Mouse (Mus musculus) neural tube, embryonic 15.5 days (tissue): Measurements from ENCODE around the gene Clptm1. TPM values are rescaled to one million over a fixed set of nuclear protein-coding genes. Genes with fewer than 3 reads are reported as not detected.

Experiments used
- ATAC-seq: fragments of 200-750 bp; cut with Nextera tagmentation; 2 replicates; pipeline ENCODE4 v1.8.0; 2017; ENCODE audit warnings: mild to moderate bottlenecking, moderate TSS enrichment, moderate library complexity; ENCODE audit not compliant: low FRiP score
- H3K27ac ChIP-seq: fragments of 300-500 bp; sonication (generic); replicated peaks from 2 replicates; pipeline ENCODE4 v1.5.1; 2015; ENCODE audit warnings: mild to moderate bottlenecking, inconsistent platforms
- H3K27me3 ChIP-seq: fragments of 300-500 bp; sonication (generic); replicated peaks from 2 replicates; pipeline ENCODE4 v1.6.1; 2015; ENCODE audit warnings: inconsistent platforms
- H3K36me3 ChIP-seq: fragments of 300-500 bp; sonication (generic); 2 replicates; pipeline ENCODE4 v1.6.1; 2015; ENCODE audit warnings: inconsistent platforms
- H3K4me1 ChIP-seq: fragments of 300-500 bp; sonication (generic); 2 replicates; pipeline ENCODE4 v1.6.1; 2015; ENCODE audit warnings: inconsistent platforms
- H3K4me2 ChIP-seq: fragments of 300-500 bp; sonication (generic); 2 replicates; pipeline ENCODE4 v1.6.1; 2015; ENCODE audit warnings: inconsistent platforms, mild to moderate bottlenecking, moderate library complexity
- H3K4me3 ChIP-seq: fragments of 300-500 bp; sonication (generic); replicated peaks from 2 replicates; pipeline ENCODE4 v1.5.1; 2015; ENCODE audit warnings: mild to moderate bottlenecking, inconsistent platforms
- H3K9ac ChIP-seq: fragments of 300-500 bp; sonication (generic); replicated peaks from 2 replicates; pipeline ENCODE4 v1.6.1; 2015; ENCODE audit warnings: mild to moderate bottlenecking, inconsistent platforms
- H3K9me3 ChIP-seq: fragments of 300-500 bp; sonication (generic); replicated peaks from 2 replicates; pipeline ENCODE4 v1.6.1; 2016; ENCODE audit warnings: inconsistent platforms
- WGBS: fragments of 180-500 bp; shearing (Covaris S2); methylation state at CpG from one replicate; pipeline ENCODE4 v1.1.7; 2015; ENCODE audit warnings: mixed read lengths; 5-methylcytosine and 5-hydroxymethylcytosine counted together
- polyA plus RNA-seq: library from polyadenylated mRNA; unstranded; fragments of >200 nt; fragmentation: Nextera tagmentation; extraction: Ambion mirVana; gene quantifications from 2 replicates; pipeline ENCODE4 v1.2.1, GENCODE M21; 2015

The Clptm1 gene
- 128 and 140 TPM in 2 replicates for polyA plus RNA-seq

- Histone ChIP-seq H3K9ac (peak within 1 kb of the TSS; percentile 99), H3K4me2 (peak within 1 kb of the TSS; percentile 88), H3K27me3 (no peaks in the 10 kb centered on the region), H3K9me3 (no peaks in the 10 kb centered on the region), H3K4me3 (peak within 1 kb of the TSS; percentile 100), H3K27ac (peak within 1 kb of the TSS; percentile 94), H3K36me3 (peaks cover 4% of the 10 kb centered on the region; the same call in 1 of the 2 replicates), H3K4me1 (peaks cover 47% of the 10 kb centered on the region)
- WGBS: 0% methylated on average over 63 of the region's 63 CpGs
- peak; percentile 88 for ATAC-seq
Observed at GRCm38 (mm10) chr7:19664955-19665841, at the start of gene Clptm1. Gene Clptm1 (minus strand): TSS chr7:19665033.

- H3K4me2 ChIP-seq: no peak overlapping the region
- H3K27ac ChIP-seq: no peak overlapping the region
- ATAC-seq: no peak
- WGBS: 94% methylated on average over 9 of the region's 9 CpGs
- no peaks in the 10 kb centered on the region for H3K9me3 ChIP-seq
- H3K4me1 ChIP-seq: peaks cover 24% of the 10 kb centered on the region
- no peaks in the 10 kb centered on the region for H3K27me3 ChIP-seq
- H3K36me3 ChIP-seq: peaks cover 43% of the 10 kb centered on the region
- no peak overlapping the region for H3K9ac ChIP-seq
- no peak overlapping the region for H3K4me3 ChIP-seq
Observed at GRCm38 (mm10) chr7:19713598-19713997, 48.8 kb upstream of the Clptm1 start.

- no peak overlapping the region for H3K4me3 ChIP-seq
- H3K36me3 ChIP-seq: peaks cover 46% of the 10 kb centered on the region
- peaks cover 24% of the 10 kb centered on the region for H3K4me1 ChIP-seq
- no peaks in the 10 kb centered on the region for H3K9me3 ChIP-seq
- WGBS: 68% methylated on average over 4 of the region's 4 CpGs
- no peak overlapping the region for H3K9ac ChIP-seq
- no peak overlapping the region for H3K27ac ChIP-seq
- H3K27me3 ChIP-seq: no peaks in the 10 kb centered on the region
- no peak for ATAC-seq
- H3K4me2 ChIP-seq: no peak overlapping the region
Observed at GRCm38 (mm10) chr7:19713196-19713595, 48.4 kb upstream of the Clptm1 start.

GRCm38 (mm10) chr7:19712414-19712813 is 47.6 kb upstream of the Clptm1 start:
- WGBS: 77% methylated on average over 4 of the region's 4 CpGs
- ATAC-seq: no peak

GRCm38 (mm10) chr7:19710650-19711049 is 45.8 kb upstream of the Clptm1 start:
- Histone ChIP-seq H3K4me1 (peaks cover 16% of the 10 kb centered on the region), H3K9me3 (no peaks in the 10 kb centered on the region), H3K27ac (no peak overlapping the region), H3K4me3 (no peak overlapping the region), H3K27me3 (no peaks in the 10 kb centered on the region), H3K9ac (no peak overlapping the region), H3K36me3 (peaks cover 59% of the 10 kb centered on the region), H3K4me2 (no peak overlapping the region)
- no peak for ATAC-seq
- WGBS: 91% methylated on average over 10 of the region's 10 CpGs

More at GRCm38 (mm10) chr7:19712414-19712813, 47.6 kb upstream of the Clptm1 start:
- Histone ChIP-seq H3K9ac (no peak overlapping the region), H3K4me3 (no peak overlapping the region), H3K27ac (no peak overlapping the region), H3K27me3 (no peaks in the 10 kb centered on the region), H3K4me1 (peaks cover 24% of the 10 kb centered on the region), H3K36me3 (peaks cover 52% of the 10 kb centered on the region), H3K9me3 (no peaks in the 10 kb centered on the region), H3K4me2 (no peak overlapping the region)

- ATAC-seq: no peak
- Histone ChIP-seq H3K4me1 (0 out of 2 replicates have a peak, but pooled peaks cover 8% of the 10 kb centered on the region), H3K27ac (no peak overlapping the region), H3K27me3 (no peaks in the 10 kb centered on the region), H3K36me3 (peaks cover 47% of the 10 kb centered on the region), H3K9ac (no peak overlapping the region), H3K4me3 (no peak overlapping the region), H3K9me3 (no peaks in the 10 kb centered on the region), H3K4me2 (no peak overlapping the region)
- 96% methylated on average over 7 of the region's 7 CpGs for WGBS
Observed at GRCm38 (mm10) chr7:19705271-19705670, 40.4 kb upstream of the Clptm1 start.

- Histone ChIP-seq H3K4me1 (peaks cover 11% of the 10 kb centered on the region), H3K9ac (no peak overlapping the region), H3K9me3 (no peaks in the 10 kb centered on the region), H3K4me2 (no peak overlapping the region), H3K4me3 (no peak overlapping the region), H3K36me3 (peaks cover 39% of the 10 kb centered on the region), H3K27ac (no peak overlapping the region), H3K27me3 (no peaks in the 10 kb centered on the region)
- WGBS: 96% methylated on average over 4 of the region's 4 CpGs
- no peak for ATAC-seq
Observed at GRCm38 (mm10) chr7:19704475-19704874, 39.6 kb upstream of the Clptm1 start.

GRCm38 (mm10) chr7:19702859-19703555 is 38.2 kb upstream of the Clptm1 start:
- no peak for ATAC-seq
- Histone ChIP-seq H3K36me3 (peaks cover 27% of the 10 kb centered on the region), H3K4me2 (no peak overlapping the region), H3K9ac (no peak overlapping the region), H3K4me3 (no peak overlapping the region), H3K4me1 (peaks cover 25% of the 10 kb centered on the region), H3K9me3 (no peaks in the 10 kb centered on the region), H3K27me3 (no peaks in the 10 kb centered on the region), H3K27ac (no peak overlapping the region)
- WGBS: 93% methylated on average over 16 of the region's 16 CpGs

- ATAC-seq: no peak
- no peak overlapping the region for H3K9ac ChIP-seq
- peak overlapping the region; percentile 66 for H3K27ac ChIP-seq
- peaks cover 19% of the 10 kb centered on the region for H3K36me3 ChIP-seq
- WGBS: 34% methylated on average over 22 of the region's 22 CpGs
- no peaks in the 10 kb centered on the region for H3K9me3 ChIP-seq
- H3K4me3 ChIP-seq: no peak overlapping the region
- no peak overlapping the region for H3K4me2 ChIP-seq
- peaks cover 30% of the 10 kb centered on the region for H3K4me1 ChIP-seq
- H3K27me3 ChIP-seq: no peaks in the 10 kb centered on the region
Observed at GRCm38 (mm10) chr7:19701069-19701761, 36.4 kb upstream of the Clptm1 start.

GRCm38 (mm10) chr7:19700299-19701068 is 35.7 kb upstream of the Clptm1 start:
- ATAC-seq: no peak
- Histone ChIP-seq H3K27me3 (no peaks in the 10 kb centered on the region), H3K27ac (peak overlapping the region; percentile 10; the same call in 1 of the 2 replicates), H3K36me3 (peaks cover 19% of the 10 kb centered on the region), H3K4me3 (no peak overlapping the region), H3K4me1 (peaks cover 30% of the 10 kb centered on the region), H3K4me2 (no peak overlapping the region), H3K9ac (no peak overlapping the region), H3K9me3 (no peaks in the 10 kb centered on the region)
- WGBS: 75% methylated on average over 12 of the region's 12 CpGs

GRCm38 (mm10) chr7:19699827-19700148 is 35.0 kb upstream of the Clptm1 start:
- H3K9me3 ChIP-seq: no peaks in the 10 kb centered on the region
- no peak for ATAC-seq
- H3K27me3 ChIP-seq: no peaks in the 10 kb centered on the region
- H3K36me3 ChIP-seq: peaks cover 18% of the 10 kb centered on the region
- peaks cover 30% of the 10 kb centered on the region for H3K4me1 ChIP-seq
- H3K27ac ChIP-seq: peak overlapping the region; percentile 71; the same call in 1 of the 2 replicates
- no peak overlapping the region for H3K4me3 ChIP-seq
- H3K4me2 ChIP-seq: no peak overlapping the region
- no peak overlapping the region for H3K9ac ChIP-seq
- WGBS: 84% methylated on average over 4 of the region's 4 CpGs
